Mouse (Mus musculus): Measurements from ENCODE around the gene Rps21.

- TF ChIP-seq CTCF (IDR thresholded peaks at IDR 0.05; ENCODE audit: extremely low read depth, insufficient read depth, low read length) (no peak), POLR2A (IDR thresholded peaks at IDR 0.05; ENCODE audit: extremely low read depth, insufficient read depth, low read length) (no peak)
Observed at GRCm38 (mm10) chr2:180261901-180262300, 4.7 kb downstream of the Rps21 start.
